ENCODE assay signal across 9 mouse cellular contexts in the genomic region with DNA sequence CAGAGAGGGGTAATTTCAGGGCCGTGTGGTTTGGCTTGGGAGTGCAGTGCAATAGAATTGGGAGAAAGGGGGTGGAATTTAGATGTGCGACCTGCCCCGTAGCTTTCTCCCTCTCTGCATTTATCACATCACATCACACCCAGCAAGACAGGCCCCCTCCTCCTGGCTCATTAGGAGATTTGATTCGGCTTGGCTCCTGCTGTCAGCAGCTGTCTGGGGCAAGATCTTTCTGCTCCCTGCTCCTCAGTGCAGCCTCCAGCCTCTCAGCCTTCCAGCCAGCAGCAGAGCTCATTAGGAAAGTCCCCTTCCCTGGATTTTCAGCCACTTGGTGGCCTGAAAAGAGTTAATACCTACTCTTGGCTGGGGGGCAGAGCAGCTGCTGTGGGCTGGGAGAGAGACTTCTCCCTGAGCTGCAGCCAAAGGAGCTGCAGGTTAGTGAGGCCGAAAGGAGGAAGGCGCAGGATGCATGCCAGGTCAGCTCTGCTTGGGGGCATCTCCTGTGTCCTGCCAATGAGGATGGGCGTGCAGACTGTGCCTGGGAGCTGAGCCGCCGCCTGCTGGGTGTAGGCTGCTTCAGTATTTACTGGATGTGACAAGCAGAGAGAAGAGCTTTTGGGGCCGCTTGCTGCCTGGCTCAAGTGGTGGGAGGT. TPM values are rescaled to one million over a fixed set of nuclear protein-coding genes. Genes with fewer than 3 reads are reported as not detected.
DNase-seq lines count a peak whose midpoint lies in the region; ATAC-seq and TF ChIP-seq lines count a peak whose summit lies in the region.
"Had no signal": no experiment of that assay in that cellular context is flagged by ENCODE, and none has a peak within 500 bp of the region (broad histone marks: within the 10 kb centered on the region; RNA-seq: fewer than 3 reads in every experiment).

No protein-coding gene starts in this region.

- no peaks in the 10 kb centered on the region for H3K36me3 ChIP-seq in heart, embryonic 12.5 days
- no peaks in the 10 kb centered on the region for H3K36me3 ChIP-seq in forebrain, embryonic 13.5 days (ENCODE audit: poor library complexity, severe bottlenecking)
- H3K36me3 ChIP-seq in limb, embryonic 13.5 days, result no peaks in the 10 kb centered on the region
- H3K36me3 ChIP-seq in thymus, adult 2 months (ENCODE audit: control insufficient read depth, insufficient read depth, low read length), result no peaks in the 10 kb centered on the region
- H3K36me3 ChIP-seq: liver, embryonic 15.5 days had no signal

- intact Hi-C loops in heart, postnatal 36 days (cut with DNase I), result no loop called here
- intact Hi-C loops in heart, postnatal 14 days (cut with DNase I), result no loop called here

- no peaks in the 10 kb centered on the region for H3K9me3 ChIP-seq in heart, embryonic 12.5 days (replicated peaks)
- no peaks in the 10 kb centered on the region for H3K9me3 ChIP-seq in forebrain, embryonic 13.5 days (replicated peaks)
- no peaks in the 10 kb centered on the region for H3K9me3 ChIP-seq in limb, embryonic 13.5 days
- H3K9me3 ChIP-seq: liver, embryonic 15.5 days had no signal

- no peak overlapping the region for H3K4me3 ChIP-seq in heart, embryonic 12.5 days
- peak overlapping the region; percentile 26 for H3K4me3 ChIP-seq in forebrain, embryonic 13.5 days
- peak overlapping the region; percentile 16 for H3K4me3 ChIP-seq in limb, embryonic 13.5 days
- no peak overlapping the region for H3K4me3 ChIP-seq in thymus, adult 2 months (ENCODE audit: control insufficient read depth, insufficient read depth, low read length)
- H3K4me3 ChIP-seq: liver, embryonic 15.5 days had no signal

- DNase-seq in heart, postnatal 36 days, result no peak
- peak; percentile 90 for DNase-seq in cerebellum, adult 11 months
- peak; percentile 49 for DNase-seq in right cerebral cortex, postnatal 14 days
- no peak for DNase-seq in thymus, adult 2 months
- no peak for DNase-seq in heart, postnatal 14 days

- H3K27ac ChIP-seq in heart, embryonic 12.5 days (ENCODE audit: poor library complexity, severe bottlenecking), result no peak overlapping the region
- peak overlapping the region; percentile 88 for H3K27ac ChIP-seq in forebrain, embryonic 13.5 days
- H3K27ac ChIP-seq in limb, embryonic 13.5 days, result peak overlapping the region; percentile 52; the same call in 1 of the 2 replicates
- no peak overlapping the region for H3K27ac ChIP-seq in thymus, adult 2 months (ENCODE audit: control insufficient read depth, insufficient read depth, low read length)
- H3K27ac ChIP-seq: liver, embryonic 15.5 days had no signal

- no peak for TF ChIP-seq CTCF in thymus, adult 2 months (IDR thresholded peaks at IDR 0.05; ENCODE audit: borderline replicate concordance, control insufficient read depth, extremely low read depth, insufficient read depth, low read length, poor library complexity)

- whole genome bisulfite sequencing in heart, embryonic 12.5 days, result 14% methylated on average over 10 of the region's 10 CpGs
- WGBS in forebrain, embryonic 13.5 days, result 1% methylated on average over 10 of the region's 10 CpGs
- 4% methylated on average over 10 of the region's 10 CpGs for WGBS in limb, embryonic 13.5 days
- 86% methylated on average over 10 of the region's 10 CpGs for WGBS in thymus, adult 2 months

- ATAC-seq in heart, embryonic 12.5 days (ENCODE audit: insufficient number of reproducible peaks, low FRiP score), result no peak
- peak; percentile 80 for ATAC-seq in forebrain, embryonic 13.5 days
- peak; percentile 55 for ATAC-seq in limb, embryonic 13.5 days (ENCODE audit: low FRiP score, low read depth)

- H3K27me3 ChIP-seq in heart, embryonic 12.5 days (replicated peaks), result peaks cover 32% of the 10 kb centered on the region
- H3K27me3 ChIP-seq in forebrain, embryonic 13.5 days, result no peaks in the 10 kb centered on the region
- H3K27me3 ChIP-seq in limb, embryonic 13.5 days, result peaks cover 19% of the 10 kb centered on the region
- H3K27me3 ChIP-seq in thymus, adult 2 months (ENCODE audit: control insufficient read depth, insufficient read depth, low read length), result no peaks in the 10 kb centered on the region

- peaks cover 45% of the 10 kb centered on the region for H3K4me1 ChIP-seq in heart, embryonic 12.5 days (replicated peaks)
- H3K4me1 ChIP-seq in forebrain, embryonic 13.5 days, result peaks cover 74% of the 10 kb centered on the region
- H3K4me1 ChIP-seq in limb, embryonic 13.5 days, result peaks cover 47% of the 10 kb centered on the region
- H3K4me1 ChIP-seq in thymus, adult 2 months (replicated peaks; ENCODE audit: control insufficient read depth, insufficient read depth, low read length), result peaks cover 9% of the 10 kb centered on the region

- H3K9ac ChIP-seq in heart, embryonic 12.5 days, result 0 out of 2 replicates have a peak overlapping the region, but pooled peaks have one; percentile 35
- peak overlapping the region; percentile 51 for H3K9ac ChIP-seq in forebrain, embryonic 13.5 days
- H3K9ac ChIP-seq in limb, embryonic 13.5 days, result peak overlapping the region; percentile 48
- H3K9ac ChIP-seq: liver, embryonic 15.5 days had no signal

- no peak for TF ChIP-seq POLR2A in thymus, adult 2 months (IDR thresholded peaks at IDR 0.05; ENCODE audit: control insufficient read depth, extremely low read depth, insufficient read depth, low read length, poor library complexity)

- H3K4me2 ChIP-seq in heart, embryonic 12.5 days, result peak overlapping the region; percentile 38
- H3K4me2 ChIP-seq in forebrain, embryonic 13.5 days, result peak overlapping the region; percentile 56
- H3K4me2 ChIP-seq in limb, embryonic 13.5 days (replicated peaks), result peak overlapping the region; percentile 51
- H3K4me2 ChIP-seq: liver, embryonic 15.5 days had no signal

RNA-seq across cellular contexts. Expression of a gene that starts 12.4 kb away (rescaled TPM):
- polyA plus RNA-seq in heart, embryonic 12.5 days (2016; fragmentation: Nextera tagmentation; extraction: Ambion mirVana), result 0.90 and 1.1 TPM in 2 replicates
- total RNA-seq in heart, postnatal 36 days (2021), result not detected
- 14.6 and 17.7 TPM in 2 replicates for polyA plus RNA-seq in forebrain, embryonic 13.5 days (2015; fragmentation: Nextera tagmentation; extraction: Ambion mirVana)
- polyA plus RNA-seq in limb, embryonic 13.5 days (2015; fragmentation: Nextera tagmentation; extraction: Ambion mirVana), result 1.8 TPM in 2 replicates
- polyA plus RNA-seq in thymus, adult 2 months (2012; rRNA removed), result 0.11 and 0.20 TPM in 2 replicates
- total RNA-seq in heart, postnatal 14 days (2021), result not detected

Comparison
In these comparisons a context has a peak if more than half of its experiments do, and no peak if none do; other contexts are left out.
1. H3K27ac ChIP-seq: peak in forebrain, embryonic 13.5 days (single experiment) and limb, embryonic 13.5 days (single experiment); none in heart, embryonic 12.5 days (single experiment) and thymus, adult 2 months (single experiment).
2. H3K4me3 ChIP-seq: peak in forebrain, embryonic 13.5 days (single experiment) and limb, embryonic 13.5 days (single experiment); none in heart, embryonic 12.5 days (single experiment) and thymus, adult 2 months (single experiment).
3. DNase-seq: peak in cerebellum, adult 11 months (single experiment) and right cerebral cortex, postnatal 14 days (single experiment); none in heart, postnatal 36 days (0 of 2), thymus, adult 2 months (single experiment) and heart, postnatal 14 days (0 of 2).
4. Peak in every context shown above with its lines, with median percentiles within 50 percentile points of each other: H3K4me2 ChIP-seq and H3K9ac ChIP-seq.